Mouse (Mus musculus) stomach, embryonic 14.5 days (tissue): ENCODE data around the gene Rasef. TPM values are rescaled to one million over a fixed set of nuclear protein-coding genes. Genes with fewer than 3 reads are reported as not detected.

Experiments used
- ATAC-seq: fragments of 200-750 bp; cut with Nextera tagmentation; 2 replicates; pipeline ENCODE4 v1.8.0; 2017; ENCODE audit warnings: low read depth, moderate TSS enrichment; ENCODE audit not compliant: insufficient number of reproducible peaks, insufficient read depth, low FRiP score
- H3K27ac ChIP-seq: fragments of 300-500 bp; sonication (generic); 2 replicates; pipeline ENCODE4 v1.5.1; 2014; ENCODE audit warnings: mild to moderate bottlenecking, low read length, moderate library complexity, mixed read lengths
- H3K27me3 ChIP-seq: fragments of 300-500 bp; sonication (generic); 2 replicates; pipeline ENCODE4 v1.6.1; 2014; ENCODE audit warnings: low read length, control low read depth, mixed read lengths; ENCODE audit not compliant: control insufficient read depth, insufficient read depth
- H3K36me3 ChIP-seq: fragments of 300-500 bp; sonication (generic); 2 replicates; pipeline ENCODE4 v1.6.1; 2014; ENCODE audit warnings: mild to moderate bottlenecking, control low read depth, low read length, moderate library complexity, mixed read lengths; ENCODE audit not compliant: control insufficient read depth, insufficient read depth
- H3K4me1 ChIP-seq: fragments of 300-500 bp; sonication (generic); 2 replicates; pipeline ENCODE4 v1.6.1; 2014; ENCODE audit warnings: low read length, control low read depth, mixed read lengths; ENCODE audit not compliant: control insufficient read depth, insufficient read depth
- H3K4me2 ChIP-seq: fragments of 300-500 bp; sonication (generic); replicated peaks from 2 replicates; pipeline ENCODE4 v1.6.1; 2014; ENCODE audit warnings: low read depth, low read length, control low read depth
- H3K4me3 ChIP-seq: fragments of 300-500 bp; sonication (generic); 2 replicates; pipeline ENCODE4 v1.5.1; 2014; ENCODE audit warnings: low read depth, low read length, control low read depth
- H3K9ac ChIP-seq: fragments of 300-500 bp; sonication (generic); replicated peaks from 2 replicates; pipeline ENCODE4 v1.6.1; 2014; ENCODE audit warnings: low read depth, mild to moderate bottlenecking, control low read depth, low read length, moderate library complexity, mixed read lengths
- H3K9me3 ChIP-seq: fragments of 300-500 bp; sonication (generic); 2 replicates; pipeline ENCODE4 v1.6.1; 2016; ENCODE audit warnings: low read depth, low read length, control low read depth; ENCODE audit not compliant: control insufficient read depth
- WGBS: fragments of 180-500 bp; shearing (Covaris S2); extraction: QIAGEN DNeasy Blood & Tissue Kit; methylation state at CpG from one replicate; pipeline ENCODE4 v1.1.7; 2014; 5-methylcytosine and 5-hydroxymethylcytosine counted together
- polyA plus RNA-seq: library from polyadenylated mRNA; unstranded; fragments of >200 nt; fragmentation: Nextera tagmentation; extraction: Ambion mirVana; gene quantifications from 2 replicates; pipeline ENCODE4 v1.2.1, GENCODE M21; 2014

The Rasef gene
- polyA plus RNA-seq, 1 experiment from 2014 or later: 11.8 TPM

GRCm38 (mm10) chr4:73773831-73774810, 16.7 kb downstream of the Rasef start:
- Histone ChIP-seq H3K4me1 (no peaks in the 10 kb centered on the region), H3K36me3 (no peaks in the 10 kb centered on the region; the same call in 1 of the 2 replicates), H3K4me2 (no peak overlapping the region), H3K9me3 (no peaks in the 10 kb centered on the region), H3K9ac (no peak overlapping the region), H3K27me3 (no peaks in the 10 kb centered on the region), H3K27ac (no peak overlapping the region), H3K4me3 (no peak overlapping the region)
- ATAC-seq: no peak
- 48% methylated on average over 5 of the region's 5 CpGs for WGBS

- H3K4me1 ChIP-seq: no peaks in the 10 kb centered on the region
- ATAC-seq: no peak
- H3K4me3 ChIP-seq: no peak overlapping the region
- H3K36me3 ChIP-seq: no peaks in the 10 kb centered on the region; the same call in 1 of the 2 replicates
- H3K9ac ChIP-seq: no peak overlapping the region
- no peaks in the 10 kb centered on the region for H3K9me3 ChIP-seq
- no peaks in the 10 kb centered on the region for H3K27me3 ChIP-seq
- no peak overlapping the region for H3K4me2 ChIP-seq
- no peak overlapping the region for H3K27ac ChIP-seq
These were observed 18.8 kb downstream of the Rasef start for GRCm38 (mm10) chr4:73772028-73772427.

GRCm38 (mm10) chr4:73770592-73770991, 20.2 kb downstream of the Rasef start:
- Histone ChIP-seq H3K9ac (no peak overlapping the region), H3K4me2 (no peak overlapping the region), H3K36me3 (no peaks in the 10 kb centered on the region; the same call in 1 of the 2 replicates), H3K27me3 (no peaks in the 10 kb centered on the region), H3K27ac (no peak overlapping the region), H3K9me3 (no peaks in the 10 kb centered on the region), H3K4me3 (no peak overlapping the region), H3K4me1 (no peaks in the 10 kb centered on the region)
- no peak for ATAC-seq

GRCm38 (mm10) chr4:73768156-73768555, 22.6 kb downstream of the Rasef start:
- 86% methylated on average over 3 of the region's 3 CpGs for WGBS
- Histone ChIP-seq H3K4me2 (no peak overlapping the region), H3K4me3 (no peak overlapping the region), H3K27ac (no peak overlapping the region), H3K4me1 (no peaks in the 10 kb centered on the region), H3K36me3 (no peaks in the 10 kb centered on the region; the same call in 1 of the 2 replicates), H3K27me3 (no peaks in the 10 kb centered on the region), H3K9ac (no peak overlapping the region), H3K9me3 (no peaks in the 10 kb centered on the region)
- ATAC-seq: no peak

GRCm38 (mm10) chr4:73748219-73748618, 42.6 kb downstream of the Rasef start:
- H3K27me3 ChIP-seq: no peaks in the 10 kb centered on the region
- H3K36me3 ChIP-seq: no peaks in the 10 kb centered on the region
- ATAC-seq: no peak
- WGBS: 84% methylated on average over 5 of the region's 5 CpGs
- H3K4me1 ChIP-seq: no peaks in the 10 kb centered on the region
- H3K4me3 ChIP-seq: no peak overlapping the region
- no peak overlapping the region for H3K27ac ChIP-seq
- H3K9me3 ChIP-seq: no peaks in the 10 kb centered on the region
- H3K4me2 ChIP-seq: no peak overlapping the region
- no peak overlapping the region for H3K9ac ChIP-seq

GRCm38 (mm10) chr4:73739439-73739838, 51.4 kb downstream of the Rasef start:
- Histone ChIP-seq H3K9ac (no peak overlapping the region), H3K9me3 (no peaks in the 10 kb centered on the region), H3K4me2 (no peak overlapping the region), H3K4me1 (no peaks in the 10 kb centered on the region), H3K4me3 (no peak overlapping the region), H3K36me3 (no peaks in the 10 kb centered on the region), H3K27ac (no peak overlapping the region), H3K27me3 (no peaks in the 10 kb centered on the region)
- no peak for ATAC-seq
- 87% methylated on average over 3 of the region's 3 CpGs for WGBS

- H3K4me1 ChIP-seq: no peaks in the 10 kb centered on the region
- H3K9ac ChIP-seq: no peak overlapping the region
- H3K9me3 ChIP-seq: no peaks in the 10 kb centered on the region
- H3K27ac ChIP-seq: no peak overlapping the region
- H3K36me3 ChIP-seq: no peaks in the 10 kb centered on the region
- H3K4me2 ChIP-seq: no peak overlapping the region
- ATAC-seq: no peak
- H3K4me3 ChIP-seq: no peak overlapping the region
- no peaks in the 10 kb centered on the region for H3K27me3 ChIP-seq
These were observed 71.0 kb downstream of the Rasef start for GRCm38 (mm10) chr4:73719819-73720218.

- H3K9ac ChIP-seq: no peak overlapping the region
- no peak overlapping the region for H3K4me2 ChIP-seq
- H3K27ac ChIP-seq: no peak overlapping the region
- no peak for ATAC-seq
- H3K4me1 ChIP-seq: no peaks in the 10 kb centered on the region
- no peaks in the 10 kb centered on the region for H3K9me3 ChIP-seq
- 79% methylated on average over 1 of the region's 1 CpGs for WGBS
- H3K27me3 ChIP-seq: no peaks in the 10 kb centered on the region
- no peak overlapping the region for H3K4me3 ChIP-seq
- H3K36me3 ChIP-seq: no peaks in the 10 kb centered on the region
These were observed 72.0 kb downstream of the Rasef start for GRCm38 (mm10) chr4:73718761-73719160.
